Mouse (Mus musculus) brain, embryonic 18.5 days (tissue): ENCODE measurements around the gene Srd5a1.
"Not testable (repeated sequence)": the region's sequence is repeated elsewhere in the genome, so short reads cannot be mapped to it uniquely, and the experiment has no call there.

Experiments
- DNase-seq: peaks from one replicate; pipeline ENCODE4 v3.0.0-alpha.2; 2012; ENCODE audit warnings: low read depth, low spot score

Gene Srd5a1

DNA sequence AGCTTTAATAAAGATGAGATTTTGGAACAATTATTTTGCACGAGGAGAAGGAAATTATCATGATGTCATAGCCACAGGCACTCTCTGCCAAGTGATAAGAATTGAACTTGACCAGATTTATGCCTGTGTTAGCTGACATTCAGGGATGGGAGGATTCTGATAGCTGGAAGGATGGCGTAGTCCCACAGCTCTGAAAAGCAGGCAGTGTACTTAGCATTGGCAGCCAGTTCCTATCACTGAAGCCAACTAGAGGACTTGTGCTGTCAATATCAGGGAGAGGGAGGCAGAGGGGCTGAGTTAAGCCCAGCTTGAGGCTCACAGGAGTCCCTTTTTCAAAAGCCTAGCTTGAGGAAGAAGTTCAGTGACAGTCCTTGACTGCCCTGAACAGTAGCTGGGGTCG lies 13.3 kb upstream of the Srd5a1 start:
- no peak for DNase-seq

GRCm38 (mm10) chr13:69623843-69624242 lies 12.6 kb upstream of the Srd5a1 start:
- no peak for DNase-seq

- DNase-seq, result no peak
Observed at GRCm38 (mm10) chr13:69616716-69617115, 5.5 kb upstream of the Srd5a1 start.

DNA sequence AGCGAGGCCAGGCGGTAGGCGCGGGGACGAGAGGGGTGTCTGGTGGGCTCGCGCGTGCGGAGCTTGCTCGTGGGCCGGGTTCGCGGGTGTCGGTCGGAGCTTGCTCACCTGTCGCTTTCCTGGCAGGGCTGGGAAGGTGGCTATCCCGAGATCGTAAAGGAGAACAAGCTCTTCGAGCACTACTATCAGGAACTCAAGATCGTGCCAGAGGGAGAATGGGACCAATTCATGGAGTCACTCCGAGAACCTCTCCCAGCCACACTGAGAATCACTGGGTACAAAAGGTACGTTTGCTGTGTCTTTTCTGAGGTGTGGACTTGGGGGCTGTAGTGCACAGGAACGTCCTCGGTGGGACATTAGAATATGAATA lies 918 bp upstream of the Srd5a1 start:
- DNase-seq, result no peak

- DNase-seq, result no peak
Observed at GRCm38 (mm10) chr13:69610751-69611397, 368 bp downstream of the Srd5a1 start.

- DNase-seq, result no peak
Observed at GRCm38 (mm10) chr13:69608734-69609133, 2.5 kb downstream of the Srd5a1 start.

DNA sequence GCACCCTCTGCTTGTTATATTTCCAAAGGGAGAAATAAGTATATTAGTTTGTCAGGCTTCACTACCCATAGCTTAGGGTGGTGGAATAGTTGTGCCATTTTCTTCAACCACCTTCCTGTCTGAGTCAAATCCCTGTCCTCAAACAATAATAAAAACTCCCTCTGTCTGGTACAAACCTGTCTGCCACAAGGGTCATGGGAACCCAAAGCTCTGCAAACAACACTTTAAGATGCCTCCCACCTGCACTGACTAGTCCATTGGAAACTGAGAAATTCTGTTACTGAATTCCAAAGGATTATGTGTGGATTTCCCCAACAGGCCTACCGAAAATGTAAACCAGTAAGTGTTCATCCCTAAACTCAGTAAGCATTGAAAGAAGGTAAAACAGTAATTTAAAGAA lies 6.6 kb downstream of the Srd5a1 start:
- DNase-seq, result no peak

DNA sequence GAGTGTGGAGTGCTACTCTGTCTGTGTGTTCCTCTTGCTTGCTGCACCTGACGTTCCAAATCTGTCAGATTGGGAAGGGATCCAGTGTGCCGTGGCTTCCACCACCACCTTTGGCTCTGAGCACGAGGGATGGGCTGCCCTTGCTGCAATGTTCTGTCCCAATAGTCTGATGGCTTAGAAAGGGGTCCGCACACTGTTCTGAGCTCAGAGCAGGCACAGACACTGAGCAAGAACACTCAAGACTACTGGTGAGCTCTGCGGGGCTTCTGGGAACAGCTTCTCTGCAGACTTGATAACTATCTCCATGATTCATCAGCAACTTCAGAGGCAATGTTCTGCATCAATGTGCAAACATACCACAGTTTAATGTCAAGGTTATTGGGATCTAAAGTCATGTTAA lies 9.9 kb downstream of the Srd5a1 start:
- DNase-seq, result no peak

GRCm38 (mm10) chr13:69600863-69601262 lies 10.4 kb downstream of the Srd5a1 start:
- not testable (repeated sequence) for DNase-seq

DNA sequence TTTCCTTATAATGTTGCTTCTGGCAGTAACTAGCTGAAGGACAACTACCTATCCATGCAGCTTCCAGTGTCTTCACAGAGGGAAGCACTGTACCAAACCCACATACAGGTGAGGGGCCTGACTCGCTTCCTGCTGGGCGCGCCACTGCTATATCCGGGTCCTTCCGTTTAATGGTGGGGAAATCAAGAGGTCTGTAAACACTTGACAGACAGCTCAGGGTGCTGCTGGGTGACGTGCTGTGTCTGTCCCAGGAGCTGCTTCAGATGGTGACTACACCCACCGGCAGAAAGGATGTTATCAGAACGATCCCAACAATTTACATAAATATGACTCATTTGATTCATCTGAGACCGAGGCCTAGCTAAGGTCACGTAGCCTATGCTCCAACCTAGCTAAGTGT lies 12.4 kb downstream of the Srd5a1 start:
- no peak for DNase-seq

- no peak for DNase-seq
Observed at GRCm38 (mm10) chr13:69596515-69596914, 14.7 kb downstream of the Srd5a1 start.

GRCm38 (mm10) chr13:69595911-69596310 lies 15.3 kb downstream of the Srd5a1 start:
- DNase-seq, result no peak

DNA sequence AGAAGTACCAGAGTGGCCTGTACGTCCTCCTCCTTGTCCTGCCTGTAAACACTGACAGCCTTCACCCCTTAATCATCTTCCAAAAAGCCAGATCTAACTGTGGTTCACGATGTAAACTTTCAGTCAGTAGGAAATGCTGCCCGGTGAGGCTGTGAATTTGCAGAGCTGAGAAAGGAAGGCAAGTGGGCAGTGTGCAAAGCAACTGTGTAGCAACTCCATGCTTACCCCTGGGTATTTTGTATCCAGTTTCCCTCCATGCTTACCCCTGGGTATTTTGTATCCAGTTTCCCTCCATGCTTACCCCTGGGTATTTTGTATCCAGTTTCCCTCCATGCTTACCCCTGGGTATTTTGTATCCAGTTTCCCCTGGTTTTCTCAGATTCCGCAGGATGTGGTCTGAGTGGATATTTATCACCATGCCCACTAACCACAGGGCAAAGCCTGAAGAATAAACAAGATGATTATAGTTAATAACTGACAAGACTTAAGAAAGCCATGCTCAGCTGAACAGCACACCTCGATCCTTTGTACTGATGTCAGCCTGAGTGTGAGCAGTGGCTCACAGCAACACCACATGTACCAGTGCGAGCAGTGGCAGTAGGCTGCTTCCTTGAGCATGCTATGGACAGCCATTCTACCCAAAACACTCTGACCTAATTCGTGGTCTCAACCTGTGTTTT lies 16.5 kb downstream of the Srd5a1 start:
- DNase-seq, result no peak

GRCm38 (mm10) chr13:69593453-69593852 lies 17.8 kb downstream of the Srd5a1 start:
- no peak for DNase-seq

- no peak for DNase-seq
Observed at GRCm38 (mm10) chr13:69592226-69592625, 19.0 kb downstream of the Srd5a1 start.

- no peak for DNase-seq
Observed at GRCm38 (mm10) chr13:69591338-69591737, 19.9 kb downstream of the Srd5a1 start.

GRCm38 (mm10) chr13:69588263-69588662 lies 23.0 kb downstream of the Srd5a1 start:
- no peak for DNase-seq

DNA sequence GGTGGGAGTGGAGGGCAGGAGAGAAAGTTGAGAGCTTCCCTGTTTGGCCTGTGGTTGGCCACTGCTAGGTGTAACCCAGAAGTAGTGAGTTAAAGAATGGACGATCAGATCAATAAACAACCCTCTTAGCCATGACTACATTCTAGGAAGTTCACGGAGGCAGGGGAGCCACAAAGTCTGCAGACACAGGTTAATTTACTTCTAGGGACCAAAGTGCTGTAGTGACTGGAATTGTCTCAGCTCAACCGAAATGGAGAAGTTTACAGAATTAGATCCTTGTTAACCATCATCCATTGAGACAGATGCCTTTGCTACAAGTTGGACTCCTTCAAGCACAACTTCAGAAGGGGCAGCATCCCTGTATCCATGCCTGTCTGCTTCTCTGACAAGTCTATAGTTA lies 23.4 kb downstream of the Srd5a1 start:
- no peak for DNase-seq

GRCm38 (mm10) chr13:69586337-69586736 lies 24.9 kb downstream of the Srd5a1 start:
- DNase-seq, result no peak

DNA sequence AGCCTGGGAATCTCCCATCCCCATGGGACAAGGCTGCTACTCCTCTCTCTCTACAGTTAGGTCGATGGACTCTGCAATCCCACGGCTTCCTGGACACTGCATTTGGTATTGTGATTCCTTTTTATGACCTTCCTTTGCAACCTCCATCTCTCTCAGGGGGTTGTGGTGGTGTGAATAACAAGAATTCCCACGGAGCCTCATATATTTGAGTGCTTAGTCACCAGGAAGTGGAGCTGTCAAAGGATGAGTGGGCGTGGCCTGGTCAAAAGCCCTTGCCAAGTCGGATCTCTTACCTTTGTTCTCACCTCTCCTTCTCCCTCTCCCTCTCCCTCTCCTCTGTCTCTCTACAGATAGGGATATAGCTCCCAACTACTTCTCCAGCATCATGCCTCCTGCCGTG lies 25.4 kb downstream of the Srd5a1 start:
- DNase-seq, result no peak

GRCm38 (mm10) chr13:69583591-69583990 lies 27.7 kb downstream of the Srd5a1 start:
- no peak for DNase-seq

- no peak for DNase-seq
Observed at GRCm38 (mm10) chr13:69582411-69582810, 28.8 kb downstream of the Srd5a1 start.

DNA sequence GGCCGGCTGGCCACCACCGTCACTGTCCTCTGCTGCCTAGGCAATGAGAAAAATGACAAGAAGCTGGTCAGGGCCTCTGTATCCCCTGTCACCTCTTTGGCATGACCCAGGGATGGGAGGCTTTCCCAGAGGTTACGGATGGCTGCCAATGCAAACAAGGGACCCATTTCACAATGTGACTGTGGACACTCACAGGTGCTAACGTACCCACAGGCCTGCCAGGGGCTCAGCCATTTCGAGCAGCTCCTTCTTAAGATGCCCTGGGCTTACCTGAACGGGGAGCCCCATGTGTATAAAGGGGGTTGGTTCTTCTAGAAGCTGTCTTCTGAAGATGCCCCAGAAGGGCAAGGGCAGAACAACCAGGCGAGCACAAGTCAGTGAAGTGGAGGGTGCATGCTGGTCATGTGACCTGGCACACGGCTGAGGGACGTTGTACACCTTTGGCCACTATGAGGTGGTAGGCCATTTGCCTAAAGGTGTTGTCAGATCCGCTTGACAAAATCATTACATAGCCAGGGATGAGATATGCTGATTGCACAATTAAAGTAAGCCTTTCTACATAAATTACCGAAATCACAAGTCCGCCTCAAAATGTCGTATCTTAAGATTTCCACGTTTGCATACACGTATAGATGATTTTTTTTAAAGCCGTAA lies 33.9 kb downstream of the Srd5a1 start:
- DNase-seq, result no peak
